Mouse (Mus musculus): ENCODE data around the gene 1700001P01Rik. TPM values are rescaled to one million over a fixed set of nuclear protein-coding genes. Genes with fewer than 3 reads are reported as not detected.
A peak's percentile ranks its signal among the peaks of the same experiment; 100 is the strongest.

The 1700001P01Rik gene
- total and polyA plus RNA-seq, 2 experiments from 2014 or later: 0.27 TPM; not detected in 1

- peaks cover 56% of the 10 kb centered on the region for H3K36me3 ChIP-seq (ENCODE audit: insufficient read depth)
- no peak for ATAC-seq
- H3K27ac ChIP-seq (ENCODE audit: low read depth, low read length): no peak overlapping the region
- H3K9ac ChIP-seq: no peak overlapping the region
- H3K27me3 ChIP-seq (ENCODE audit: insufficient read depth, low read length): no peaks in the 10 kb centered on the region
- no peak overlapping the region for H3K4me2 ChIP-seq (ENCODE audit: low read depth)
- TF ChIP-seq CTCF (IDR thresholded peaks at IDR 0.05; ENCODE audit: low read depth): no peak
- DNase-seq: no peak
- no peaks in the 10 kb centered on the region for H3K9me3 ChIP-seq (ENCODE audit: low read length)
- H3K4me3 ChIP-seq (ENCODE audit: low read depth, low read length): no peak overlapping the region
- no peaks in the 10 kb centered on the region for H3K4me1 ChIP-seq (ENCODE audit: insufficient read depth)
- 50% methylated on average over 4 of the region's 4 CpGs for WGBS
Measured at GRCm38 (mm10) chr11:97820840-97821239, 45.1 kb upstream of the 1700001P01Rik start.

DNA sequence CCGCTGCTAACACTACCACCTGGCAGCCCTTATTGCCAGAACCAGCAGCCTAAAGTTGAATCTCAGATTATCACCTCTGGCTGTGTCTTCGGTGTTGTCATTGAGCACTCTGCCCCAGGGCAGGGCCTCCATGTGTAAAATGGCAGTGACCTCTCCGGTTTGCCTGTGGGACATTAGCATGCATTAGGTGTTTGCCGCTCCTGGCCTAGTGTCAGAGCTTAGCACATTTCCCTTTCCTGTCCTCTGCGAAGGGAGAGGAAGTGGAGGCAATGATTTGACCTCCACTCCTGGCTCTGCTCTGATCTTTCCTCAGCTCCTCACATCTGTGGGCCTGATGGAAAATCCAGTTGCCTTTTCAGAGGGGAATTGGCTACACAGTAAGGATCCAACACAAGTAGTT, 44.2 kb upstream of the 1700001P01Rik start:
- H3K4me1 ChIP-seq (ENCODE audit: insufficient read depth): no peaks in the 10 kb centered on the region
- no peaks in the 10 kb centered on the region for H3K9me3 ChIP-seq (ENCODE audit: low read length)
- TF ChIP-seq CTCF (IDR thresholded peaks at IDR 0.05; ENCODE audit: low read depth): no peak
- no peak overlapping the region for H3K4me2 ChIP-seq (ENCODE audit: low read depth)
- 85% methylated on average over 5 of the region's 5 CpGs for WGBS
- peaks cover 56% of the 10 kb centered on the region for H3K36me3 ChIP-seq (ENCODE audit: insufficient read depth)
- H3K4me3 ChIP-seq (ENCODE audit: low read depth, low read length): no peak overlapping the region
- ATAC-seq: no peak
- DNase-seq: no peak
- H3K27me3 ChIP-seq (ENCODE audit: insufficient read depth, low read length): no peaks in the 10 kb centered on the region
- H3K9ac ChIP-seq: no peak overlapping the region
- no peak overlapping the region for H3K27ac ChIP-seq (ENCODE audit: low read depth, low read length)

- H3K36me3 ChIP-seq (ENCODE audit: insufficient read depth): peaks cover 54% of the 10 kb centered on the region
Measured at GRCm38 (mm10) chr11:97819102-97819501, 43.4 kb upstream of the 1700001P01Rik start.

GRCm38 (mm10) chr11:97818571-97818970, 42.9 kb upstream of the 1700001P01Rik start:
- Histone ChIP-seq H3K4me3 (ENCODE audit: low read depth, low read length) (no peak overlapping the region), H3K27ac (ENCODE audit: low read depth, low read length) (peak overlapping the region; percentile 62), H3K36me3 (ENCODE audit: insufficient read depth) (peaks cover 53% of the 10 kb centered on the region), H3K9ac (no peak overlapping the region), H3K4me1 (ENCODE audit: insufficient read depth) (peaks cover 1% of the 10 kb centered on the region; the same call in 1 of the 2 replicates), H3K27me3 (ENCODE audit: insufficient read depth, low read length) (no peaks in the 10 kb centered on the region), H3K9me3 (ENCODE audit: low read length) (no peaks in the 10 kb centered on the region), H3K4me2 (ENCODE audit: low read depth) (no peak overlapping the region)
- ATAC-seq (peak; percentile 93), DNase-seq (peak; percentile 60)
- TF ChIP-seq CTCF (IDR thresholded peaks at IDR 0.05; ENCODE audit: low read depth): no peak
- WGBS: 8% methylated on average over 4 of the region's 4 CpGs

More at GRCm38 (mm10) chr11:97819102-97819501, 43.4 kb upstream of the 1700001P01Rik start:
- Histone ChIP-seq H3K27ac (ENCODE audit: low read depth, low read length) (peak overlapping the region; percentile 62), H3K4me1 (ENCODE audit: insufficient read depth) (no peaks in the 10 kb centered on the region), H3K27me3 (ENCODE audit: insufficient read depth, low read length) (no peaks in the 10 kb centered on the region), H3K4me3 (ENCODE audit: low read depth, low read length) (no peak overlapping the region), H3K9ac (no peak overlapping the region), H3K4me2 (ENCODE audit: low read depth) (no peak overlapping the region), H3K9me3 (ENCODE audit: low read length) (no peaks in the 10 kb centered on the region)
- TF ChIP-seq CTCF (IDR thresholded peaks at IDR 0.05; ENCODE audit: low read depth): no peak
- 40% methylated on average over 4 of the region's 4 CpGs for WGBS
- no peak for DNase-seq
- ATAC-seq: no peak; the same call in 1 of the 2 replicates

DNA sequence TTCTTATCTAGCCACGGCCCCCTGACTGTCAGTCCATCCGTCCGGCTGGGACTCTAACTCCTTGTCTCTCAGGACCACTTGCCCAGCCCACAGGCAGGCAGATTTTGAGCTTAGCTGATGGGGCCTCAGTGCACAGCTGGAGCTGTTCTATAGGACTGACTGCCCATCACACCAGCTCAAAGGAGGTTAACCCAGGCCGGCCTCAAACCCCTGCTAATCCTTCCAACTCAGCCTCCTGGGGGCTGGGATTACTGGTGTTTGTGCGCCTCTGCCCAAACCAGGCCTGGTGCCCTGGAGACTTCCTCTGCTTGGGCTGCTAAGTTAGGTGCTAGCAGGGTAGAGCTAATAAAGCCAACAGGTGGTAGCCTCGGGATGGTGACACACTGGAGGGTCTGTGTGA, 42.3 kb upstream of the 1700001P01Rik start:
- H3K4me1 ChIP-seq (ENCODE audit: insufficient read depth): peaks cover 7% of the 10 kb centered on the region
- TF ChIP-seq CTCF (IDR thresholded peaks at IDR 0.05; ENCODE audit: low read depth): no peak
- 33% methylated on average over 6 of the region's 6 CpGs for WGBS
- no peak overlapping the region for H3K4me3 ChIP-seq (ENCODE audit: low read depth, low read length)
- no peak overlapping the region for H3K4me2 ChIP-seq (ENCODE audit: low read depth)
- 0 out of 2 replicates have a peak overlapping the region, but pooled peaks have one; percentile 62 for H3K27ac ChIP-seq (ENCODE audit: low read depth, low read length)
- DNase-seq (no peak), ATAC-seq (no peak)
- H3K9ac ChIP-seq: no peak overlapping the region
- no peaks in the 10 kb centered on the region for H3K9me3 ChIP-seq (ENCODE audit: low read length)
- H3K36me3 ChIP-seq (ENCODE audit: insufficient read depth): peaks cover 50% of the 10 kb centered on the region
- no peaks in the 10 kb centered on the region for H3K27me3 ChIP-seq (ENCODE audit: insufficient read depth, low read length)

GRCm38 (mm10) chr11:97817379-97817778, 41.7 kb upstream of the 1700001P01Rik start:
- 46% methylated on average over 5 of the region's 5 CpGs for WGBS
- ATAC-seq (no peak), DNase-seq (no peak)
- Histone ChIP-seq H3K27me3 (ENCODE audit: insufficient read depth, low read length) (no peaks in the 10 kb centered on the region), H3K4me1 (ENCODE audit: insufficient read depth) (peaks cover 12% of the 10 kb centered on the region), H3K9me3 (ENCODE audit: low read length) (no peaks in the 10 kb centered on the region), H3K27ac (ENCODE audit: low read depth, low read length) (no peak overlapping the region), H3K9ac (no peak overlapping the region), H3K36me3 (ENCODE audit: insufficient read depth) (peaks cover 43% of the 10 kb centered on the region), H3K4me2 (ENCODE audit: low read depth) (no peak overlapping the region), H3K4me3 (ENCODE audit: low read depth, low read length) (no peak overlapping the region)
- no peak for TF ChIP-seq CTCF (IDR thresholded peaks at IDR 0.05; ENCODE audit: low read depth)

- ATAC-seq: no peak
- H3K9me3 ChIP-seq (ENCODE audit: low read length): no peaks in the 10 kb centered on the region
- no peak overlapping the region for H3K27ac ChIP-seq (ENCODE audit: low read depth, low read length)
- H3K27me3 ChIP-seq (ENCODE audit: insufficient read depth, low read length): no peaks in the 10 kb centered on the region
- H3K9ac ChIP-seq: no peak overlapping the region
- no peak for TF ChIP-seq CTCF (IDR thresholded peaks at IDR 0.05; ENCODE audit: low read depth)
- no peak for DNase-seq
- 76% methylated on average over 9 of the region's 9 CpGs for WGBS
- H3K36me3 ChIP-seq (ENCODE audit: insufficient read depth): peaks cover 41% of the 10 kb centered on the region
- no peak overlapping the region for H3K4me3 ChIP-seq (ENCODE audit: low read depth, low read length)
- no peak overlapping the region for H3K4me2 ChIP-seq (ENCODE audit: low read depth)
- peaks cover 16% of the 10 kb centered on the region for H3K4me1 ChIP-seq (ENCODE audit: insufficient read depth)
Measured at GRCm38 (mm10) chr11:97816916-97817315, 41.2 kb upstream of the 1700001P01Rik start.
